Mouse (Mus musculus) CD4-positive, CD25-positive, alpha-beta regulatory T cell (primary cell): ENCODE data around the gene St14. TPM values are rescaled to one million over a fixed set of nuclear protein-coding genes. Genes with fewer than 3 reads are reported as not detected.

Source experiments
- polyA plus RNA-seq: library from polyadenylated mRNA; unstranded; fragments of 100-300 nt; shearing (Covaris generic); gene quantifications from one replicate; pipeline ENCODE4 v1.2.1, GENCODE M21; 2017

St14 gene
- polyA plus RNA-seq, result 8.4 TPM

DNA sequence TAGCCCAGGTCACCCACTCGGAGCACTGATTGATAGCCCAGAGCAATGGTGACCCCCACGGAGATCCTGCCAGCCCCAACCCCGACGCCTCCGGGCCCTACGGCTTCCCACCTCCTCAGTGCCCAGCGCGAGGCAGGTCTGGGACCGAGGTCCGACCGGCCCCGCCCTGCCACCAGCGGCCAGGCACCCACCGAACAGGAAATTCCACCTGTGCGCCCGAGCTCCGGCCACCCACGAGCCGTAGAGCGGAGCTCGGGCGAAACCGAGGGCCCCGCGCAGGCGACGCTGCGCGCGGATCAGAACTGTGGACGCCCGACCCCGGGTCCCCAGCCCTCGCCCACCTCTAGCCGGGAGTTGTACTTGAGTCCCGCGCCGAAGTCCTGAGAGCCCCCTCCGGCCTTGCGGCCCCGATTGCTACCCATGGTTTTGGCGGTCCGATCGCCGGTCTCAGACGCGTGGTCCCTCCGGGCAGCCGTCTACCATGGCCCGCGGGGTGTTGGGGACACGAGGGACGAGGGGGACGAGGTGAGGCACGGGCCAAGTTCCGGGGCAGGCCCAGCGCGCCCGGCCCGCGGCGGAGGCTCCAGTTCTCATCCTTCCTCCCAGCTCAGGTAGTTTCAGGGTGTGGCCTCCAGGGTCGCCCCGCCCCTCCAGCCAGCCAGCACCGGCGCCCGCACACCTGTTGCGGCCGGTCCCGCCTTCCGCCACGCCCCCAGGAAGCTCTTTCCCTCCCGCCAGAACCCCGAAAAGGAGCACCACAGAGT, at the start of gene St14:
TSS of gene St14 (minus strand) at position 649 of the 764 bp plus-strand sequence.

Other genes starting within 250 kb of the St14 start
- 0.23 TPM for gene Adamts15, start 209.4 kb downstream of the St14 start, polyA plus RNA-seq
- gene Adamts8, start 189.3 kb downstream of the St14 start, polyA plus RNA-seq, result 0.10 TPM
- gene Zbtb44, start 101.2 kb downstream of the St14 start, polyA plus RNA-seq, result 25.3 TPM
- gene Aplp2, start 80.0 kb upstream of the St14 start, polyA plus RNA-seq, result 115 TPM
- 10.9 TPM for gene Prdm10, start 148.7 kb upstream of the St14 start, polyA plus RNA-seq